Mouse (Mus musculus) left cerebral cortex, adult 2 months (tissue): ENCODE measurements around the gene Drc3. TPM values are rescaled to one million over a fixed set of nuclear protein-coding genes. Genes with fewer than 3 reads are reported as not detected.
"Not testable (repeated sequence)": the region's sequence is repeated elsewhere in the genome, so short reads cannot be mapped to it uniquely, and the experiment has no call there.

Source experiments
- DNase-seq, 2 experiments: peaks; one replicate each; pipeline ENCODE4 v3.0.0; 2021 to 2022; ENCODE audit warnings: low spot score in 2 of 2, mixed read lengths in 1 of 2; ENCODE audit errors: extremely low spot score in 1 of 2
- H3K27ac ChIP-seq: fragments of 200-600 bp; 2 replicates; pipeline ENCODE4 v1.8.1; 2022
- H3K4me3 ChIP-seq: fragments of 200-600 bp; 2 replicates; pipeline ENCODE4 v1.8.1; 2022
- CTCF ChIP-seq: fragments of 200-600 bp; IDR thresholded peaks from 2 replicates; pipeline ENCODE4 v1.8.1; 2022; ENCODE audit warnings: antibody characterized with exemption, mild to moderate bottlenecking, moderate library complexity
- intact Hi-C: fragments of 180-260 bp; cut with DNase I; formaldehyde crosslinking; loops from one replicate; pipeline ENCODE4 v1.15.1; 2025
- total RNA-seq, 2 experiments: library from RNA; stranded (reverse); gene quantifications; 2 replicates each; pipeline ENCODE4 v1.2.3; 2021

The Drc3 gene
- total RNA-seq, 2 experiments from 2014 or later, result 11.7 to 12.5 TPM

- intact Hi-C loops, result no loop called here
- DNase-seq, result no peak
- Histone ChIP-seq H3K27ac (no peak overlapping the region), H3K4me3 (no peak overlapping the region)
- no peak for TF ChIP-seq CTCF
These were observed 82.0 kb downstream of the Drc3 start for GRCm38 (mm10) chr11:60435133-60435532.

GRCm38 (mm10) chr11:60436618-60437017 is 83.5 kb downstream of the Drc3 start:
- TF ChIP-seq CTCF, result no peak
- intact Hi-C loops, result no loop called here
- DNase-seq, result no peak
- Histone ChIP-seq H3K27ac (no peak overlapping the region), H3K4me3 (no peak overlapping the region)

- intact Hi-C loops, DNase-seq, H3K4me3 ChIP-seq, H3K27ac ChIP-seq: not testable (repeated sequence)
These were observed 86.5 kb downstream of the Drc3 start for GRCm38 (mm10) chr11:60439621-60440020.

GRCm38 (mm10) chr11:60440176-60440575 is 87.0 kb downstream of the Drc3 start:
- DNase-seq, result no peak
- TF ChIP-seq CTCF, result no peak
- no peak overlapping the region for H3K27ac ChIP-seq

GRCm38 (mm10) chr11:60442896-60443295 is 89.8 kb downstream of the Drc3 start:
- Histone ChIP-seq H3K4me3 (no peak overlapping the region), H3K27ac (no peak overlapping the region)
- TF ChIP-seq CTCF, result no peak
- DNase-seq, result no peak
- intact Hi-C loops, result no loop called here

More at GRCm38 (mm10) chr11:60440176-60440575, 87.0 kb downstream of the Drc3 start:
- no peak overlapping the region for H3K4me3 ChIP-seq
- intact Hi-C loops, result no loop called here

Other genes starting within 250 kb of the Drc3 start
- gene Rai1, start 248.3 kb upstream of the Drc3 start, total RNA-seq, result 10 to 100 TPM; 85.4 to 86.3 TPM
- gene Srebf1, start 130.7 kb upstream of the Drc3 start, total RNA-seq, result 10 to 100 TPM; 50.1 to 66.1 TPM
- 100 to 1,000 TPM; 216 to 221 TPM for gene Tom1l2, start 424 bp upstream of the Drc3 start, total RNA-seq
- gene Gid4, start 63.8 kb downstream of the Drc3 start, total RNA-seq, result 10 to 100 TPM; 52.6 to 52.7 TPM
- 10 to 100 TPM; 24.6 to 32.7 TPM for gene Atpaf2, start 65.1 kb downstream of the Drc3 start, total RNA-seq
- gene Drg2, start 101.3 kb downstream of the Drc3 start, total RNA-seq, result 10 to 100 TPM; 71.7 to 73.3 TPM
- gene Myo15, start 116.0 kb downstream of the Drc3 start, total RNA-seq, result under 1 TPM; 0.11 to 0.19 TPM
- gene Alkbh5, start 183.1 kb downstream of the Drc3 start, total RNA-seq, result 10 to 100 TPM; 56.2 to 58.2 TPM